ENCODE assay signal across 8 mouse cellular contexts in the genomic region with DNA sequence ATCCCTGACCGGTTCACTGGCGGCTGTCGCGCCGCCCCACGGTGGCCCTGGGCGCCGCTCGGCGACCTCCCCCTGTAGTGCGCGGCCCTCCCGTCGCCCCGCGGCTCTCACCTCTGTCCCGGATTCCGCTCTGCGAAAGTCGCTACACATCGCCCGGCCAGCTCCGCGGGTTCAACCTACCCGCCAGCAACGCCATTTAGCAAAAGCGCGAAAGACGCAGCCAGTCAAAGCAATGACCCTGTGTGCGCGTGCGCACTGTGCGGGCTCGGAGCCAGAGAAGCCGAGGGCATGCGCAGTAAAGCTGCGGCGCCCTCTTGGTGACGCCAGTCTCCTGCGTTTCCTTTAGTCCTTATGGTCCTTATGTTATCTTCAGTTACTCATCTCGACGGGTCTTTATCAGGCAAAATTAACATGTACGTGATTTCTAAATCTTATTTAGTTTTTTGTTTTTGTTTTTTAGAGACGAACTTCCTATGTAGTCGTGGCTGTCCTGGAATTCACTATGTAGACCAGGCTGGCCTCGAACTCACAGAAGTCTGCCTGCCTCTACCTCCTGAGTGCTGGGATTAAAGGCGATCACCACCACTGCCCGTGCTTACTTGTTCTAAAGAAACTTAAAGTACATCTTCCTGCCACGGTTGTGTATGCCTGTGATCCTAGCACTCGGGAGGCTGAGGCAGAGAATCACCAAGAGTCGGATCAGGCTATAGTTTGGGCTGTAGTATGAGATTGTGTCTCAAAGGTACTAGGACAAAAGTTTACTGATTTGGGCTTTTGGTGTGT. TPM values are rescaled to one million over a fixed set of nuclear protein-coding genes. Genes with fewer than 3 reads are reported as not detected.
DNase-seq lines count a peak whose midpoint lies in the region; ATAC-seq and TF ChIP-seq lines count a peak whose summit lies in the region.

A gene (minus strand): TSS at position 259 of the 783 bp plus-strand sequence.

- 0 out of 2 replicates have a peak, but pooled peaks cover 4% of the 10 kb centered on the region for H3K36me3 ChIP-seq in forebrain, embryonic 15.5 days
- peaks cover 5% of the 10 kb centered on the region; the same call in 1 of the 2 replicates for H3K36me3 ChIP-seq in lung, embryonic 14.5 days (ENCODE audit: insufficient read depth)
- no peaks in the 10 kb centered on the region for H3K36me3 ChIP-seq in thymus, adult 2 months (ENCODE audit: control insufficient read depth, insufficient read depth, low read length)

- intact Hi-C loops in heart, postnatal 36 days (cut with DNase I): loop anchor here (2.0 to 10.0 kb wide), 2 partner anchors 181 to 205 kb away; no protein-coding TSS in a partner anchor

- peak within 1 kb of the TSS; percentile 94 for H3K4me3 ChIP-seq in forebrain, embryonic 15.5 days
- peak within 1 kb of the TSS; percentile 87 for H3K4me3 ChIP-seq in layer of hippocampus, adult 2 months
- H3K4me3 ChIP-seq in lung, embryonic 14.5 days (ENCODE audit: low read depth, low read length): peak within 1 kb of the TSS; percentile 73
- H3K4me3 ChIP-seq in olfactory bulb, adult 2 months (ENCODE audit: insufficient read depth, low read depth, low read length): peak within 1 kb of the TSS; percentile 62
- peak within 1 kb of the TSS; percentile 65 for H3K4me3 ChIP-seq in thymus, adult 2 months (ENCODE audit: control insufficient read depth, insufficient read depth, low read length)

- peak; percentile 30; the same call in 1 of the 2 replicates for TF ChIP-seq CTCF in layer of hippocampus, adult 2 months (conservative IDR thresholded peaks at IDR 0.05)
- no peak for TF ChIP-seq CTCF in lung, embryonic 14.5 days (IDR thresholded peaks at IDR 0.05; ENCODE audit: low read depth)
- TF ChIP-seq CTCF in olfactory bulb, adult 2 months (IDR thresholded peaks at IDR 0.05; ENCODE audit: insufficient read depth, low read depth, low read length): no peak
- TF ChIP-seq CTCF in thymus, adult 2 months (IDR thresholded peaks at IDR 0.05; ENCODE audit: borderline replicate concordance, control insufficient read depth, extremely low read depth, insufficient read depth, low read length, poor library complexity): no peak

- peak; percentile 96 for ATAC-seq in forebrain, embryonic 15.5 days (replicated peaks)
- ATAC-seq in lung, embryonic 14.5 days (ENCODE audit: insufficient read depth): peak; percentile 98

- H3K9me3 ChIP-seq in forebrain, embryonic 15.5 days: no peaks in the 10 kb centered on the region
- no peaks in the 10 kb centered on the region for H3K9me3 ChIP-seq in lung, embryonic 14.5 days (ENCODE audit: low read depth, low read length)

- TF ChIP-seq POLR2A in olfactory bulb, adult 2 months (IDR thresholded peaks at IDR 0.05; ENCODE audit: insufficient read depth, low read depth, low read length): peak; percentile 25
- peak; percentile 48; the same call in 1 of the 2 replicates for TF ChIP-seq POLR2A in thymus, adult 2 months (IDR thresholded peaks at IDR 0.05; ENCODE audit: control insufficient read depth, extremely low read depth, insufficient read depth, low read length, poor library complexity)

- peak within 1 kb of the TSS; percentile 77 for H3K4me2 ChIP-seq in forebrain, embryonic 15.5 days (replicated peaks)
- H3K4me2 ChIP-seq in lung, embryonic 14.5 days: peak within 1 kb of the TSS; percentile 81

- peak; percentile 96 for DNase-seq in ES-CJ7 (ENCODE audit: low read depth, low spot score)
- peak; percentile 98 for DNase-seq in cerebellum, adult 11 months
- peak; percentile 97 for DNase-seq in heart, postnatal 36 days
- peak; percentile 95 to 98 for DNase-seq in layer of hippocampus, adult 2 months (ENCODE audit: low spot score in 2 of 2)
- DNase-seq in lung, embryonic 14.5 days: peak; percentile 98
- DNase-seq in thymus, adult 2 months: peak; percentile 94

- 8% methylated on average over 51 of the region's 51 CpGs for WGBS in forebrain, embryonic 15.5 days
- 8% methylated on average over 51 of the region's 51 CpGs for WGBS in lung, embryonic 14.5 days
- 7% methylated on average over 51 of the region's 51 CpGs for WGBS in olfactory bulb, adult 2 months
- WGBS in thymus, adult 2 months: 9% methylated on average over 51 of the region's 51 CpGs

- peak within 1 kb of the TSS; percentile 83 for H3K9ac ChIP-seq in forebrain, embryonic 15.5 days (replicated peaks)
- H3K9ac ChIP-seq in lung, embryonic 14.5 days: peak within 1 kb of the TSS; percentile 79

- H3K27me3 ChIP-seq in forebrain, embryonic 15.5 days: no peaks in the 10 kb centered on the region
- H3K27me3 ChIP-seq in lung, embryonic 14.5 days (ENCODE audit: insufficient read depth, low read length): no peaks in the 10 kb centered on the region
- H3K27me3 ChIP-seq in thymus, adult 2 months (ENCODE audit: control insufficient read depth, insufficient read depth, low read length): no peaks in the 10 kb centered on the region

- peak within 1 kb of the TSS; percentile 74 for H3K27ac ChIP-seq in forebrain, embryonic 15.5 days (replicated peaks)
- H3K27ac ChIP-seq in layer of hippocampus, adult 2 months: peak within 1 kb of the TSS; percentile 76
- H3K27ac ChIP-seq in lung, embryonic 14.5 days (ENCODE audit: low read depth): peak within 1 kb of the TSS; percentile 84
- H3K27ac ChIP-seq in olfactory bulb, adult 2 months (ENCODE audit: insufficient read depth, low read depth, low read length): no peak within 1 kb of the TSS
- H3K27ac ChIP-seq in thymus, adult 2 months (ENCODE audit: control insufficient read depth, insufficient read depth, low read length): no peak within 1 kb of the TSS

- H3K4me1 ChIP-seq in forebrain, embryonic 15.5 days: peaks cover 16% of the 10 kb centered on the region
- H3K4me1 ChIP-seq in lung, embryonic 14.5 days (ENCODE audit: insufficient read depth): no peaks in the 10 kb centered on the region; the same call in 1 of the 2 replicates
- peaks cover 3% of the 10 kb centered on the region; the same call in 1 of the 2 replicates for H3K4me1 ChIP-seq in olfactory bulb, adult 2 months (ENCODE audit: control insufficient read depth, insufficient read depth, low read length)
- 0 out of 2 replicates have a peak, but pooled peaks cover 3% of the 10 kb centered on the region for H3K4me1 ChIP-seq in thymus, adult 2 months (replicated peaks; ENCODE audit: control insufficient read depth, insufficient read depth, low read length)

RNA-seq across cellular contexts. Expression of the gene that starts here (rescaled TPM):
- polyA plus RNA-seq in forebrain, embryonic 15.5 days (2015; fragmentation: Nextera tagmentation; extraction: Ambion mirVana): 6.6 and 7.7 TPM in 2 replicates
- total RNA-seq in heart, postnatal 36 days (2021): 1 to 10 TPM; 5.3 to 5.7 TPM
- 1 to 10 TPM; 6.4 to 6.9 TPM for total RNA-seq in layer of hippocampus, adult 2 months (2021)
- polyA plus RNA-seq in lung, embryonic 14.5 days (2014; fragmentation: Nextera tagmentation; extraction: Ambion mirVana): 8.5 and 10.2 TPM in 2 replicates
- polyA plus RNA-seq in olfactory bulb, adult 2 months (2012; ENCODE audit: insufficient read depth, insufficient read length, low replicate concordance, missing spikeins): not detected in 2 replicates
- 10.6 and 12.8 TPM in 2 replicates for polyA plus RNA-seq in thymus, adult 2 months (2012; rRNA removed)

Comparison
In these comparisons a context has a peak if more than half of its experiments do, and no peak if none do; other contexts are left out.
1. H3K27ac ChIP-seq: peak in forebrain, embryonic 15.5 days (single experiment), layer of hippocampus, adult 2 months (single experiment) and lung, embryonic 14.5 days (single experiment); none in olfactory bulb, adult 2 months (single experiment) and thymus, adult 2 months (single experiment).
2. Peak in every context shown above with its lines, with median percentiles within 50 percentile points of each other: DNase-seq and H3K4me3 ChIP-seq.